Mouse (Mus musculus) lung, postnatal 0 days (tissue): Measurements from ENCODE around the gene Gba. TPM values are rescaled to one million over a fixed set of nuclear protein-coding genes. Genes with fewer than 3 reads are reported as not detected.

ENCODE experiments used
- ATAC-seq: fragments of 200-750 bp; cut with Nextera tagmentation; 2 replicates; pipeline ENCODE4 v1.8.0; 2017; ENCODE audit warnings: moderate library complexity
- DNase-seq: peaks from one replicate; pipeline ENCODE4 v3.0.0-alpha.2; 2016; ENCODE audit warnings: low spot score
- H3K27ac ChIP-seq: fragments of 300-500 bp; sonication (generic); 2 replicates; pipeline ENCODE4 v1.5.1; 2014; ENCODE audit warnings: antibody characterized with exemption, mild to moderate bottlenecking, low read length, mixed read lengths
- H3K27me3 ChIP-seq: fragments of 300-500 bp; sonication (generic); replicated peaks from 2 replicates; pipeline ENCODE4 v1.6.1; 2014; ENCODE audit warnings: low read length, mixed read lengths; ENCODE audit not compliant: insufficient read depth
- H3K36me3 ChIP-seq: fragments of 300-500 bp; sonication (generic); 2 replicates; pipeline ENCODE4 v1.6.1; 2014; ENCODE audit warnings: low read length, mixed read lengths; ENCODE audit not compliant: insufficient read depth
- H3K4me1 ChIP-seq: fragments of 300-500 bp; sonication (generic); 2 replicates; pipeline ENCODE4 v1.6.1; 2014; ENCODE audit warnings: antibody characterized with exemption, low read depth, low read length, mixed read lengths; ENCODE audit not compliant: insufficient read depth
- H3K4me2 ChIP-seq: fragments of 300-500 bp; sonication (generic); replicated peaks from 2 replicates; pipeline ENCODE4 v1.6.1; 2014; ENCODE audit warnings: low read depth, mild to moderate bottlenecking, low read length, moderate library complexity, mixed read lengths
- H3K4me3 ChIP-seq: fragments of 300-500 bp; sonication (generic); 2 replicates; pipeline ENCODE4 v1.5.1; 2014; ENCODE audit warnings: low read depth, low read length
- H3K9ac ChIP-seq: fragments of 300-500 bp; sonication (generic); replicated peaks from 2 replicates; pipeline ENCODE4 v1.6.1; 2014; ENCODE audit warnings: low read depth, mild to moderate bottlenecking
- H3K9me3 ChIP-seq: fragments of 300-500 bp; sonication (generic); 2 replicates; pipeline ENCODE4 v1.6.1; 2016; ENCODE audit warnings: low read length, mixed read lengths
- CTCF ChIP-seq: IDR thresholded peaks from 2 replicates; pipeline ENCODE4 v1.5.1; 2016; ENCODE audit warnings: antibody characterized with exemption, mild to moderate bottlenecking
- EP300 ChIP-seq: IDR thresholded peaks from 2 replicates; pipeline ENCODE4 v1.6.1; 2016; ENCODE audit warnings: antibody characterized with exemption, mild to moderate bottlenecking, control low read depth
- WGBS: fragments of 180-500 bp; shearing (Covaris S2); extraction: QIAGEN DNeasy Blood & Tissue Kit; methylation state at CpG from one replicate; pipeline ENCODE4 v1.1.7; 2014; 5-methylcytosine and 5-hydroxymethylcytosine counted together
- polyA plus RNA-seq: library from polyadenylated mRNA; unstranded; fragments of >200 nt; fragmentation: Nextera tagmentation; extraction: Ambion mirVana; gene quantifications from 2 replicates; pipeline ENCODE4 v1.2.1, GENCODE M21; 2015

The Gba gene
- polyA plus RNA-seq, 1 experiment from 2014 or later, result 46.5 TPM

DNA sequence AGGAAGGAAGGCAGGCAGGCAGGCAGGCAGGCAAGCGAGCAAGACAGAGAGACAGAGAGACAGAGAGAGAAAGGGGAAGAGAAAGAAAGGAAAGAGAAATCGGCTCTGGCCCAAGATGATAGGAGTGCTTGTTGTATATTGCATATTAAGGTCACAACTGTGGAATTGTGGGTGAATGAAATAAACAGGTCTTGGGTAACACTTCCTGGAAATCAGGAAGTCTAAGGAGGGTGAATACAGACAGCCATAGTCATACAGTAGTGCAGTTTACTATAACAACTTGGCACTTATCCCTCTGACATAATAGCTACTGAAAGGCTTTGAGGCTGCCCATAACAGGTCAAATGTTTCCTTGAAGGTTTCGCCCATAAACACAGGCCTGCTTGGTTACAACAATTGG is 2.9 kb upstream of the Gba start:
- no peak overlapping the region for H3K4me2 ChIP-seq
- H3K9me3 ChIP-seq, result no peaks in the 10 kb centered on the region
- no peak for ATAC-seq
- H3K36me3 ChIP-seq, result 0 out of 2 replicates have a peak, but pooled peaks cover 4% of the 10 kb centered on the region
- peaks cover 4% of the 10 kb centered on the region; the same call in 1 of the 2 replicates for H3K4me1 ChIP-seq
- no peak overlapping the region for H3K27ac ChIP-seq
- no peaks in the 10 kb centered on the region for H3K27me3 ChIP-seq
- H3K4me3 ChIP-seq, result no peak overlapping the region
- no peak for TF ChIP-seq EP300
- no peak for TF ChIP-seq CTCF
- DNase-seq, result peak; percentile 43
- no peak overlapping the region for H3K9ac ChIP-seq
- 56% methylated on average over 3 of the region's 3 CpGs for WGBS

DNA sequence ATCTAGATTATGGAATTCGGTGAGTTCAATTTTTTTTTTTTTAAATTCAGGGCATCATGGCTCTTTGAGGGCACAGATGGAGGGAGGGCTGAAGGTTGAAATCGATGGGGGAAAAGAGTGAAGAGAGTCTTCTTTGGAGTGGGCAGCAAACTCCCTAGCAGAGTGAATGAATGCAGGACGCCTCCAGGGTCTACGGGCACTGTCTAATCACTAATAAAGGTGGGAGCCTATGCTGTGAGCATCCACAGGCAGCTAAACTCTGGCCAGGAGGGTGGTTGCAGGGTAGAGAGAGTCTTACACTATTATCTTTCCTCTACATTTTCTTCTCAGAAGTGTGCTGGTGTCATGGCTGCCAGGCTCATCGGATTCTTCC is 400 bp downstream of the Gba start:
- Histone ChIP-seq H3K27me3 (no peaks in the 10 kb centered on the region), H3K36me3 (peaks cover 23% of the 10 kb centered on the region), H3K4me1 (peaks cover 4% of the 10 kb centered on the region; the same call in 1 of the 2 replicates), H3K4me3 (peak overlapping the region; percentile 46), H3K9ac (peak overlapping the region; percentile 46), H3K4me2 (peak overlapping the region; percentile 77), H3K27ac (no peak overlapping the region), H3K9me3 (no peaks in the 10 kb centered on the region)
- WGBS, result 31% methylated on average over 5 of the region's 5 CpGs
- ATAC-seq (no peak), DNase-seq (no peak)
- TF ChIP-seq EP300 (no peak), CTCF (no peak)

DNA sequence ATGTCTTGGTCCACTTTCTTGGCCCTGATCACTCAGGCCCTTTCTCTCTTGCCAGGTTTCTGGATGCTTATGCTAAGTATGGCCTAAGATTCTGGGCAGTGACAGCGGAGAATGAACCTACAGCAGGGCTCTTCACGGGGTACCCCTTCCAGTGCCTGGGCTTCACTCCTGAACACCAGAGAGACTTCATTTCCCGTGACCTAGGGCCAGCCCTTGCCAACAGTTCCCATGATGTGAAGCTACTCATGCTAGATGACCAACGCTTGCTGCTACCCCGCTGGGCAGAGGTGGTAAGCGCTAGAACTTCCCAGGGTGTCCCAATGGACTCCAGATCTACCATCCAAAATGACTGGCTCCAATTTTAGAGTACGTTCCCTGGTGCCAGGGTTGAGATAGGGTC is 3.4 kb downstream of the Gba start:
- ATAC-seq, result no peak
- Histone ChIP-seq H3K9ac (no peak overlapping the region), H3K9me3 (no peaks in the 10 kb centered on the region), H3K27me3 (no peaks in the 10 kb centered on the region), H3K36me3 (peaks cover 35% of the 10 kb centered on the region), H3K4me1 (peaks cover 4% of the 10 kb centered on the region; the same call in 1 of the 2 replicates), H3K4me3 (no peak overlapping the region), H3K27ac (no peak overlapping the region), H3K4me2 (no peak overlapping the region)
- no peak for DNase-seq
- WGBS, result 92% methylated on average over 7 of the region's 7 CpGs
- TF ChIP-seq EP300, result no peak
- no peak for TF ChIP-seq CTCF

DNA sequence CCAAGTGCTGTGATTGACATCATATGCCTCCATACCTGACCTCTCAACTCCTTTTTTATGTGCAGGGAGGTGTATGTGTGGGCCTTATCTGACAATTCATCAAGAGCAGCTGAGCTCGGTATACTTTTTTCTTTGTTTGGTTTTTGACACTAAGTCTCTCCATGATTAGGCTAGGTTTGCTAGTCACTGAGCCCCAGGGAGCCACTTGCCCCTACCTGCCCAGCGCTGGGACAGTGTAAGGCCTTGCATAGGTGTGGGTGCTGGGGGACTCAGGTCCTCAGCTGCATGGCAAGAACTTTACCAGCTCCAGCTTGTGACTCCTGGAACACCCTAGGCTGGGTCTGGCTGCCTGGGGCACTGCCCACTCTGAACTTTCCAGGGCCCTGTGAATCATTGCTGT is 4.0 kb downstream of the Gba start:
- Histone ChIP-seq H3K4me2 (no peak overlapping the region), H3K4me3 (no peak overlapping the region), H3K9me3 (no peaks in the 10 kb centered on the region), H3K36me3 (peaks cover 35% of the 10 kb centered on the region), H3K4me1 (peaks cover 4% of the 10 kb centered on the region; the same call in 1 of the 2 replicates), H3K27me3 (no peaks in the 10 kb centered on the region), H3K27ac (no peak overlapping the region), H3K9ac (no peak overlapping the region)
- WGBS, result 83% methylated on average over 2 of the region's 2 CpGs
- TF ChIP-seq EP300 (no peak), CTCF (no peak)
- DNase-seq (no peak), ATAC-seq (no peak)

DNA sequence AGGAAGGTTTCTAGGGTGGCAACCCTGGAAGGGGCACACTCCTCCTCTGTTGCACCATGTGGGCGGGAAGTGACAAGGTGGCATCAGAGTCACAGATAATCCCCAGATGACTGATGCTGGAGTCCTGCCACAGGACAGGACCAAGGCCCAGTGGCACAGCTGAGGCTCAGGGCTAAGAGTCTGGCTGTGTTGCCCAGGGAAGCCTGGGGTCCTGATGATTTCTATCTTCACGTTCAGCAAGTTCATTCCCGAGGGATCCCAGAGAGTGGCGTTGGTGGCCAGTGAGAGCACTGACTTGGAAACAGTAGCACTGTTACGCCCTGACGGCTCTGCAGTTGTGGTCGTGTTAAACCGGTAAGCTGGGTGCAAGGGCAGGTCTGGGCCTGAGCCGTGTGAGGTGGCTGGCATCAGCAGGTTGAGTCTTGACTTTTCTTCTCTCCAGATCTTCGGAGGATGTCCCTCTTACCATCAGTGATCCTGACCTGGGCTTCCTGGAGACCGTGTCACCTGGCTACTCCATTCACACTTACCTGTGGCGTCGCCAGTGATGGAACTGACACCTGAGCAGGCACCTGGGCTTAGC is 5.4 kb downstream of the Gba start:
- peaks cover 35% of the 10 kb centered on the region for H3K36me3 ChIP-seq
- no peak for DNase-seq
- H3K27me3 ChIP-seq, result no peaks in the 10 kb centered on the region
- H3K4me1 ChIP-seq, result peaks cover 4% of the 10 kb centered on the region
- WGBS, result 89% methylated on average over 13 of the region's 13 CpGs
- no peak for TF ChIP-seq EP300
- no peak for TF ChIP-seq CTCF
- H3K27ac ChIP-seq, result no peak overlapping the region
- no peaks in the 10 kb centered on the region for H3K9me3 ChIP-seq
- no peak overlapping the region for H3K4me3 ChIP-seq
- H3K4me2 ChIP-seq, result no peak overlapping the region
- H3K9ac ChIP-seq, result no peak overlapping the region
- ATAC-seq, result no peak

DNA sequence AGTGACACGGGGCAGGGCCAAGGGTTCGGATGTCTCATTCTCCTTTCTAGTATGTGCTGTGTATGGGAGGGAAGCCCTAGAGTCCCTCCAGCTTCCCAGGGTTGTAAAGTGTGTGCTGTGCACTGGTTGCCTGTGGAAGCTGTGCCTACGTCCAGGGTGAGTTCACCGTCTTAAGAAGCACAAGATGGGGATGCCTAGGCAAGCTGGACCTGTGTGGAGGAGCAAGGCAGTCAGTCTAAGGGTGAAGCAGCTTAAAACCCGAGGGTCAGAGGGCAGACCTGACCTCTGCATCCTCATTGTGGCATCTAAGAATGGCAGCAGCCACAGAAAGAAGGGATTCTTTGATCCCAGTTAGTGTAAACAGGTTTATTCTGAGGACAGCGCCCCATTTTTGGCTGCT is 6.0 kb downstream of the Gba start:
- peaks cover 35% of the 10 kb centered on the region for H3K36me3 ChIP-seq
- no peak overlapping the region for H3K9ac ChIP-seq
- H3K4me3 ChIP-seq, result no peak overlapping the region
- TF ChIP-seq CTCF (no peak), EP300 (no peak)
- WGBS, result 78% methylated on average over 6 of the region's 6 CpGs
- no peak overlapping the region for H3K27ac ChIP-seq
- H3K4me2 ChIP-seq, result no peak overlapping the region
- H3K9me3 ChIP-seq, result no peaks in the 10 kb centered on the region
- no peak for ATAC-seq
- H3K27me3 ChIP-seq, result no peaks in the 10 kb centered on the region
- DNase-seq, result no peak
- H3K4me1 ChIP-seq, result peaks cover 4% of the 10 kb centered on the region; the same call in 1 of the 2 replicates
